Mouse (Mus musculus): ENCODE measurements around the gene Capza1.
A peak's percentile ranks its signal among the peaks of the same experiment; 100 is the strongest.
"Not testable (repeated sequence)": the region's sequence is repeated elsewhere in the genome, so short reads cannot be mapped to it uniquely, and the experiment has no call there.

Capza1 gene

DNA sequence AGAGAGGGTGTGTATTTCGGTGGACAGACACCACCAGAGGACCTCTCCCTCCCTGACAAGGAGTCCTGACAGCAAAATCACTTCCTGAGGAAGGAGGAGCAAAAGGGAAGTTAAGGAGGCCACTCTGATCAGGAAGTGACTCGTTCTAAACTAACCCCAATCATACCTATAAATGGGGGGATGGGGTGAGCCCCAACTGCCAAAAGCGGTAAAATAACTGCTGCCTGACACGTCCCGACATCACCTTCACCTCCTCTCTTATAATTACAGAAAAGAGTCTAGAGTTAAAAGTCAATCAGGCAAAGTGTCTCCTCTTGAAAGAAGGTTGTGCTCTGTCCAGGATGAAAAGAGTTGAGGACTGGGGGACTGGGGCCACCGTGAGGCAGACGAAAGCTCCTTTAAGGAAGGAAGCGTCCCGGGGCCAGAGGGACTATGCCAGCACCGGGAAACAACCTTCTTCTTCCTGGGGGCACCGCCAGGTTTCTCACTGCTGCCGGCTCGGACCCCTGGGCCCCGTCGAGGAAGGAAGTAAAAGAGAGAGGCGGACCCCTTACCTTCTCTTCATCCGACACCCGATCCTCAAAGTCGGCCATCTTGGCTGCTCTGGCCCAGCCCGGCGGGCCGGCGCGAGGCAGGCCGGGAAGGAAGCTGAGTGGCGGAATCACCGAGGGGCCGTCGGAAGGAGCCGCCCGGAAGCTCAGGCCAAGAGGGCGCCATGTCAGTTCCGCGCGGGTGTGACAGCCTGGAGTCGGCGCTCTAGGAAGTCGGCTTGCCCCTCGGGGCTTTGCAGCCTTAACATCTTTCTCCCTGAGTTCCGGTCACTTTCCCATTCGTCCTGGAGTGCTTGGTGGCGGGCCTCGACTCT is at the start of gene Capza1, which contains the start of gene St7l:
TSS of gene Capza1 (minus strand) at position 720 of the 865 bp plus-strand sequence.
TSS of gene St7l (plus strand) at position 220 of the 865 bp plus-strand sequence.
- peak; percentile 80 for DNase-seq (ENCODE audit: low read depth, low spot score)

GRCm38 (mm10) chr3:104909195-104909594 is 44.9 kb upstream of the Capza1 start:
- DNase-seq (ENCODE audit: low read depth, low spot score) = no peak

- no peak for DNase-seq (ENCODE audit: low read depth, low spot score)
Observed at GRCm38 (mm10) chr3:104906007-104906406, 41.7 kb upstream of the Capza1 start.

GRCm38 (mm10) chr3:104905389-104905788 is 41.1 kb upstream of the Capza1 start:
- no peak for DNase-seq (ENCODE audit: low read depth, low spot score)

GRCm38 (mm10) chr3:104901154-104901553 is 36.8 kb upstream of the Capza1 start:
- DNase-seq (ENCODE audit: low read depth, low spot score) = no peak

GRCm38 (mm10) chr3:104896141-104896540 is 31.8 kb upstream of the Capza1 start:
- DNase-seq (ENCODE audit: low read depth, low spot score) = no peak

DNA sequence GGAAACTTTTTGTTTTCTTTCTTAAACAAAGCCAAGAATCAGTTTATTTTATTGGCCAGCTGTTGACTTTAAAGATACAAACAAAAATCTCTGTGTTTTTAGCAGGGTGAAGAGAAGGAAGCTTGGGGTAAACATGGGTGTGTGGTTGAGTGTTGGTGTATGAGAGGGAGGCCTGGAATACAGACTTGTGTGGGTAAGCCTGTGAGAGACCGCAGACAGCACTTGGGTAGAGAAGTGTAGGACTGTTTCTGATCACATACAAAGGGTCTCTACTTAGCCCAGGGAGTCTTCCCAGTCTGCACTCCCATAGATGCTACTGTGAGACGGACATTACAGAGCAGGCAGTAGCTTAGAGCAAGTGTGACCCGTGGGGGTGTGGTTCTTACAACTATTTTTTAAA is 24.3 kb upstream of the Capza1 start:
- no peak for DNase-seq (ENCODE audit: low read depth, low spot score)

GRCm38 (mm10) chr3:104869611-104870010 is 5.3 kb upstream of the Capza1 start:
- DNase-seq (ENCODE audit: low read depth, low spot score) = no peak

DNA sequence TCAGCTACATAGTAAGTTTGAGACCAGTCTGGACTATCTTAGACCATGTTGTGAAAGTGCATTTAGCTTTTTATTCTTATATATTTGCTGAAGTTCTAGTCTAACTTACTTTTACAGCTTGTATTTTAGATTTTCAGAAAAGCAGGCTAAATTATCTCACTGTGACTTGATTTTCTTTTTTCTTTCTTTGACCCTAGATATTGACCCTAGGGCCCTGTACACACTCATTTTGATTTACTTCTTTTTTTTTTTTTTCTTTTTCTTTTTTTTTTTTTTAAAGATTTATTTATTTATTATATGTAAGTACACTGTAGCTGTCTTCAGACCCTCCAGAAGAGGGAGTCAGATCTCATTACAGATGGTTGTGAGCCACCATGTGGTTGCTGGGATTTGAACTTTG is 2.4 kb upstream of the Capza1 start:
- not testable (repeated sequence) for DNase-seq (ENCODE audit: low read depth, low spot score)

GRCm38 (mm10) chr3:104865341-104865788 is 1.1 kb upstream of the Capza1 start:
- DNase-seq (ENCODE audit: low read depth, low spot score) = peak; percentile 2

GRCm38 (mm10) chr3:104864651-104865340 is 491 bp upstream of the Capza1 start:
- DNase-seq (ENCODE audit: low read depth, low spot score) = peak; percentile 88

- DNase-seq (ENCODE audit: low read depth, low spot score) = no peak
Observed at GRCm38 (mm10) chr3:104858560-104858959, 5.7 kb downstream of the Capza1 start.

- DNase-seq (ENCODE audit: low read depth, low spot score) = no peak
Observed at GRCm38 (mm10) chr3:104856106-104856505, 8.2 kb downstream of the Capza1 start.

GRCm38 (mm10) chr3:104854866-104855265 is 9.4 kb downstream of the Capza1 start:
- DNase-seq (ENCODE audit: low read depth, low spot score) = no peak

- DNase-seq (ENCODE audit: low read depth, low spot score) = no peak
Observed at GRCm38 (mm10) chr3:104854465-104854864, 9.8 kb downstream of the Capza1 start.

DNA sequence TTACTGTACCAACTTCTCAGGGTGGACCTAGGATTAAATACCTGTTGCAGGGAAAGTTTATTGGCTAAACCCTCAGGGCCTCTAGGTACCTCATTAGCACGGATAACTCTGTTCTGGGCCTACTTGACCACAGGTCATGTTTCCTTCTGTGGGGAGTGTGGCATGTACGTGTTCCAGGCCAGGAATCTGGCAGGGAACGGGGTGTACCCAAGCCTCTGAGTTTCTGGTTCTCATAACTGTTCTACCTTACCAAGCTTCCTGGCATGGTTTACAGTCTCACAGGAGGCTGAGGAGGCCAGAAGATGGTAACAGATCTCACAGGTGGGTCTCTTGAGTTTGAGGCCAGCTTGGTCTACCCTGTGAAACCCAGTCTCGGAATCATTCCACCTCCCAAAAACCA is 17.7 kb downstream of the Capza1 start:
- no peak for DNase-seq (ENCODE audit: low read depth, low spot score)

DNA sequence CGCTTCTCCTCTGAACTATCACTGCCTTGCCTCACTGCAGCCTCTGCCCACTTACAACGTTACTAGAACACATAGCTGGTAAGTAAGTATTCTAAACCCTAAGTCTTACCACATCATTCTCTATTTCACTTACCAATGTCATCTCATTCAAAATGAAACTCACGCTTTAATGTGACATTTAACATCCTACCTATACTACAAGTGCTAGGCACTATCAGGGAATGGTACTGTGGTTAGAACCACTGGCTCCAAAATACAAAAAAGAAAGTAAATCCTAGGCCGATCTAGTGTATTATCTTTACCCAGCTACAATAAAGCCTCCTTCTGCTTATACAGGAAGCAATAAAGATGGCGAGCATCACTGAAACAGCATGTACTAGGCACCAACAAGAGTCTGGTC is 23.3 kb downstream of the Capza1 start:
- no peak for DNase-seq (ENCODE audit: low read depth, low spot score)

- no peak for DNase-seq (ENCODE audit: low read depth, low spot score)
Observed at GRCm38 (mm10) chr3:104835797-104836196, 28.5 kb downstream of the Capza1 start.

GRCm38 (mm10) chr3:104822413-104822812 is 41.9 kb downstream of the Capza1 start:
- DNase-seq (ENCODE audit: low read depth, low spot score) = no peak

DNA sequence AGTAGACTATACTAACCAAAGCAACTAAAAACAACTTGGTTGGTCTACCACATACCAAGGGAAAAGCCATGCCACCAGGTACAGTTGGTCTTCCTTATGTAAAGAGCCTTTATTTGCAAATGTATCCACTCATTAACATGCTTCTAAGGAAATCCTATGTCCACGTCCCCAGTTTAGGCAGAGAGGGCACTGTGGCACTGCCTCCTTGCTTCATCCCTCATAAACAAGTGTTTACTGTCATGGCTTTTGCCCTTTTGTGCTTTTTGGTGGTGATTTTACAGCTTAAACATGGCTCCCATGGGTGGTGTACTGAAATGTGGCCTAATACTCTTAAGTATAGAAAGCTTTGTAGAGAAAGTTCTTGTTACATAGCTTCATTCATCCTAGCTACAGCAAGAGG is 43.9 kb downstream of the Capza1 start:
- no peak for DNase-seq (ENCODE audit: low read depth, low spot score)

DNA sequence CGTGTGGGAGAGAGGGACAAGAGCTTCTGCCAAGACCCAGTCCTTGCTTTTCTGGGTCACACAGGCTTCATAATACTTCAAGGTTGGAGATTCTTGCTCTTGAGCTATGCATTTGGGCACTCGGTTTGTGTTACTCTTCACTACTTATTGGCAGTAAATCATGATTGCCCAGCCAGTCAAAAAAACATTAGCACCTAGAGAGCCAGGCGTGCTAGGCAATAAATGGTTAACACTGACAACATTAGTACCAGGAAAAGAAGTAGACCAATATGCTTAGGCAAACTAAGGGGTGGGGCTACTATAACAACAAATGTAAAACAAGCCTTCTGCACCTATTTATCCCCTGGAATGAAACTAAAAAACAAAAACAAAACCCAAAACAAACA is 45.6 kb downstream of the Capza1 start:
- no peak for DNase-seq (ENCODE audit: low read depth, low spot score)

DNA sequence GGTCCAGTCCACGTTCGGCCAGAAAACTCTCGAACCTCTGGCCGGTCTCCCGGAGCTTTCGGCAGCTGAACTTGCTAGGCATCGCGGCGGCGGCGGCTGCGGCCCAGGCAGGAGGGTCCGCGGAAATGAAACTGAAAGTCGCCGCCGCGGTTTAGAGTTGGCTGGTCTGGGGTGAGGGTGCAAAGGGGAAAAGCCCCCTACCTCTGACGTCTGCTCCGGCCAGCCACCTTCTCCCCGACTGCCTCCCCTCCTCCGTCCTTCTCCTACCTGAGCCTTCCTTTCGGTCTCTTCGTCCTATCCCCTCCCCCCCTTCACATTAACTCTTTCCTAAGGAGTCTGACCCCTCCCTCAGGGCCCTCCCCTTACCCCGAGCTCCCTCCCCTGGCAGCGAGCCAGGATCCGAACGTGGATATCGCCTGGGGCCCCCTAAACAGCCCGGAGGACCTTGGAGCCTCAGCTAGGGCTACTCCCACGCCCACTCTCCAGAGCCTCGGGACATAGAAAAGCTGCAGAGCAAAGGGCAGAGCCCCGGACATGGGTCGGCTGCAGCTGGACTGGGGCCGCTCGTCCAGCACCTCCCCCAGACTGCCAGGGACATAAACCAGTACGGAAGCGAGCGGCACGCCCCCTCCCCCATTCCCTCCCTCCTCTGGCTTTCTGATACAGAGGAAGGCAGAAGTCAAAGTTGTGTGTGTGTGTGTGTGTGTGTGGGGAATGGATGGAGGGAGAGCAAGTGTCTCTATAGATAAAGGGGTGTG is 46.1 kb downstream of the Capza1 start, which contains the start of gene Mov10:
TSS of gene Mov10 (minus strand) at position 573 of the 758 bp plus-strand sequence.
- no peak for DNase-seq (ENCODE audit: low read depth, low spot score)
